10 mouse cellular contexts compared by ENCODE assay signal in the genomic region with DNA sequence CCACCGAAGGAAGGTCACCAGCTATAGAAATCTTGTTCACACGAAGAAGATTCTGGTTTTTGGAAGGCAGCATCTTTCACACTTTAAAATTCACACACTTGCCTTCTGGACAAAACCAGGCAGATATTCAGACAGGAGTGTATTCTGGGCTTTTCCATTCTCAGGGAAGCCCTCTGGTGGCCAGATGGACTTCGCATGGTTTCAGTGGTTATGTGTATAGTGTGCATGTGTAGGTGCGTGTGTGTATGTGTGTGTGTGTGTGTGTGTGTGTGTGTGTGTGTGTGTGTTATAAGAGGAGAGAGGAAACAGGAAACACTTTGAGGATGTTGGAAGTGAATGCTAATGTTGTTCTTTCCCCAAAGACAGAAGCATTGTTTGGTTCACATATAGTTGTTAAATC.
DNase-seq lines count a peak whose midpoint lies in the region; ATAC-seq and TF ChIP-seq lines count a peak whose summit lies in the region.
"Had no signal": no experiment of that assay in that cellular context is flagged by ENCODE, and none has a peak within 500 bp of the region (broad histone marks: within the 10 kb centered on the region; RNA-seq: fewer than 3 reads in every experiment).

No protein-coding gene starts in this region.

- no peaks in the 10 kb centered on the region for H3K9me3 ChIP-seq in hindbrain, postnatal 0 days (ENCODE audit: low read length)
- H3K9me3 ChIP-seq in limb, embryonic 14.5 days (ENCODE audit: control insufficient read depth, low read length): no peaks in the 10 kb centered on the region
- H3K9me3 ChIP-seq: embryonic facial prominence, embryonic 12.5 days; limb, embryonic 12.5 days had no signal

- WGBS in hindbrain, postnatal 0 days: 64% methylated on average over 4 of the region's 4 CpGs
- 72% methylated on average over 4 of the region's 4 CpGs for WGBS in limb, embryonic 14.5 days

- H3K4me2 ChIP-seq in hindbrain, postnatal 0 days (ENCODE audit: low read depth, low read length): no peak overlapping the region
- no peak overlapping the region for H3K4me2 ChIP-seq in limb, embryonic 14.5 days (replicated peaks; ENCODE audit: low read depth, low read length, severe bottlenecking)
- H3K4me2 ChIP-seq: embryonic facial prominence, embryonic 12.5 days; limb, embryonic 12.5 days had no signal

- no peaks in the 10 kb centered on the region for H3K36me3 ChIP-seq in hindbrain, postnatal 0 days (ENCODE audit: insufficient read depth, low read length)
- no peaks in the 10 kb centered on the region for H3K36me3 ChIP-seq in limb, embryonic 14.5 days (ENCODE audit: control insufficient read depth, insufficient read depth, low read length)
- H3K36me3 ChIP-seq: embryonic facial prominence, embryonic 12.5 days; limb, embryonic 12.5 days had no signal

- H3K9ac ChIP-seq in hindbrain, postnatal 0 days (replicated peaks; ENCODE audit: low read length): no peak overlapping the region
- no peak overlapping the region for H3K9ac ChIP-seq in limb, embryonic 14.5 days (ENCODE audit: low read depth, low read length, severe bottlenecking)
- H3K9ac ChIP-seq: embryonic facial prominence, embryonic 12.5 days; limb, embryonic 12.5 days had no signal

- no peaks in the 10 kb centered on the region for H3K27me3 ChIP-seq in hindbrain, postnatal 0 days (ENCODE audit: insufficient read depth, low read length)
- H3K27me3 ChIP-seq in limb, embryonic 14.5 days (ENCODE audit: control insufficient read depth, insufficient read depth, low read length): no peaks in the 10 kb centered on the region
- H3K27me3 ChIP-seq: embryonic facial prominence, embryonic 12.5 days; limb, embryonic 12.5 days had no signal

- no peak overlapping the region for H3K4me3 ChIP-seq in hindbrain, postnatal 0 days (ENCODE audit: low read length)
- no peak overlapping the region for H3K4me3 ChIP-seq in limb, embryonic 14.5 days (replicated peaks; ENCODE audit: low read length)
- H3K4me3 ChIP-seq: embryonic facial prominence, embryonic 12.5 days; limb, embryonic 12.5 days had no signal

- peak; percentile 82 for TF ChIP-seq CTCF in hindbrain, postnatal 0 days (IDR thresholded peaks at IDR 0.05; ENCODE audit: low read depth)

- DNase-seq in testis, postnatal 10 days (ENCODE audit: low spot score): peak; percentile 69
- DNase-seq in testis, postnatal 14 days (ENCODE audit: low spot score): no peak
- peak; percentile 56 for DNase-seq in adrenal gland, postnatal 25 days
- peak; percentile 28 for DNase-seq in fibroblast of lung, adult 2 months (ENCODE audit: low read depth)
- peak; percentile 77 for DNase-seq in hindbrain, postnatal 0 days (ENCODE audit: low spot score)
- peak; percentile 61 for DNase-seq in limb, embryonic 14.5 days (ENCODE audit: low spot score)
- peak; percentile 40 for DNase-seq in retina, postnatal 7 days (ENCODE audit: low read depth, low spot score)

- H3K27ac ChIP-seq in hindbrain, postnatal 0 days: no peak overlapping the region
- H3K27ac ChIP-seq in limb, embryonic 14.5 days (replicated peaks; ENCODE audit: low read depth, low read length): no peak overlapping the region
- H3K27ac ChIP-seq: embryonic facial prominence, embryonic 12.5 days; limb, embryonic 12.5 days had no signal

- TF ChIP-seq POLR2A in limb, embryonic 14.5 days (IDR thresholded peaks at IDR 0.05; ENCODE audit: borderline replicate concordance, extremely low read depth, insufficient read depth, insufficient read length): no peak

- ATAC-seq in hindbrain, postnatal 0 days: peak; percentile 67; the same call in 1 of the 2 replicates
- no peak for ATAC-seq in limb, embryonic 14.5 days (ENCODE audit: low FRiP score, low read depth)
- no peak for ATAC-seq in megakaryocyte-erythroid progenitor cell, adult 5-6 weeks (replicated peaks; ENCODE audit: low FRiP score, low TSS enrichment, poor library complexity, severe bottlenecking)

- H3K4me1 ChIP-seq in hindbrain, postnatal 0 days (ENCODE audit: insufficient read depth, low read length): no peaks in the 10 kb centered on the region
- no peaks in the 10 kb centered on the region for H3K4me1 ChIP-seq in limb, embryonic 14.5 days (ENCODE audit: control insufficient read depth, insufficient read depth, low read length)
- H3K4me1 ChIP-seq: embryonic facial prominence, embryonic 12.5 days; limb, embryonic 12.5 days had no signal
